Mouse (Mus musculus) heart, postnatal 25 days (tissue): ENCODE results near the gene Myom1. TPM values are rescaled to one million over a fixed set of nuclear protein-coding genes. Genes with fewer than 3 reads are reported as not detected.

ENCODE experiments used
- DNase-seq: peaks from one replicate; pipeline ENCODE4 v3.0.0; 2022; ENCODE audit warnings: low spot score
- intact Hi-C: fragments of 180-260 bp; cut with DNase I; formaldehyde crosslinking; loops from one replicate; pipeline ENCODE4 v1.15.1; 2025
- total RNA-seq, 2 experiments: library from RNA; stranded (reverse); gene quantifications; 2 replicates each; pipeline ENCODE4 v1.2.3; 2021

Myom1 gene
- total RNA-seq, 2 experiments from 2014 or later, result 1,192 to 1,218 TPM

DNA sequence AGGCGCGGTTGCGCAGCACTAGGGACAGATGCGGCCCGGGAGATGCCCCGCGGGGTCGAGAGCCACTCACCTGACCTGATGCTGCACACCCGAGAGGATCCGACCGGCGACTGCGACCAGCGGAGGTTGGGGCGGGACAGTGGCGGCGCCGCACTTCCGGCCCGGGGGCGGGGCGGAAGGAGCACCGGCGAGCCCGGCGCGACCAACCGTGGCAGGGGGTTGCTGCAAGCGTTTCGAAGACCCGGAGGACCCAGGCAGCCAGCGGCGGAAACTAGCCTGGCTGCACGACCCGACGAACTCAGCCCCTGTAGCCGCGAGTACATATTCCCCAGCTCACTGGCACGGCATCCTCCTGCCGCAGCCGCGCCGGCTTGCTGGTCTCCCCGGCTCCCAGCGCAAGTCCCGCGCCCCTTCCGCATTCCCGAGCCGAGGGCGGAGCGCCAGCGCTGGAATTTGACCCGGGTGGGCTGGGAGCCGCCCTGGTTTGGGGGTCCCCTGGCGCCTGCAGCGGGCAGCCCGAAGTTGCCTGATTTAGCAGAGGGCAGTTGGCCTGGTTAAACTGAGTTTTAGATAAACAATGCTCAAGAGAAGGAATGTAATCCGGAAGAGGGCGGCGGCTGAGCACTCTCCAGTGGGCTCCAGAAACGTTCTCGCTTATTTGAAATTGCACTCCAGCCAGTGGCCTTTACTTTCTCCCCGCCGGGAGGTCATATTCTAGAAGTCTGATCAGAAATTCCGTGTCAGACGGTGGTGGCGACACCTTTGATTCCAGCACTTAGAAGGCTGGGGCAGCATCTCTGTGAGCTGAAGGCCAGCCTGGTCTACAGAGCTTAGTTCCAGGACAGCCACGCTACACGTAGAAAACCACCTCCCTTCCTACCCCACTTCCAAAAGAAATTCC, 11.8 kb upstream of the Myom1 start:
- DNase-seq, result peak; percentile 77
- intact Hi-C loops, result no loop called here

DNA sequence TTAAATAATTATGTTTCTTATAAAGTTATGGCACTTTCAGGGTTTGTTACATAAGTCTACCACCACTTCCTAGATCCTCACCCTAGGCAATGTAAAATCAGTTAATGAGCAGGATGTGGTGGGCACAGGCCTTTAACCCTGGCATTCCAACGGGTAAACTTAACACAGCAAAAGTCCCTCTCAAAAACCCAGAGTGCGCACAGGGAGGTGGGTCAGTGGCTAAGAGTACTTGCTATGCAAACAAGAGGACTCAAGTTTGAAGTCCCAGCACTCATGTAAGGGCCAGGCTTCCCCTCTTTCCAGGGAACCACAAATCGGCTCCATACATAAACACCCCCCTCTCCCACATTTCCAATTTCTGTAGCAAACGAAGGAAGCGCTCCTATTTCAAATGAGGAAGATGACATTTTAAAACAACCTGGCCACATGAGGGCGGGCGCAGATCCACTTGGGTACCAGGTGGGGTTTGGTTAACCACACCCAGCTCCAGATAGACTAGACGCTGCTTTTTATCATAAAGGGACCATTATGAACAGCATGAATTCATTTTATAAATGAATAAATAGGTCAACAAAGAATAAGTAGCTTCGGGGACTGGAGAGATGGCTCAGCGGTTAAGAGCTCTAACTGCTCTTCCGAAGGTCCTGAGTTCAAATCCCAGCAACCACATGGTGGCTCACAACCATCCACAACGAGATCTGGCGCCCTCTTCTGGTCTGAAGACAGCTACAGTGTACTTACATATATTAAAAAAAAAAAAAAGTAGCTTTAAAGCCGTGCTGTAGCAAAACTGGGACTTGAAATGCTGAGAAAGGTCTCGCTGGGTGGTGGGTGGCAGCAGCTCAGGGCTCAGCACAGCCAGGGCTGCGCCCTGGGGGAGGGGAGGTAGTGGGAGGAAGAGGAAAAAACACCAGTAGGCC, 10.5 kb upstream of the Myom1 start:
- DNase-seq, result no peak
- intact Hi-C loops, result no loop called here

DNA sequence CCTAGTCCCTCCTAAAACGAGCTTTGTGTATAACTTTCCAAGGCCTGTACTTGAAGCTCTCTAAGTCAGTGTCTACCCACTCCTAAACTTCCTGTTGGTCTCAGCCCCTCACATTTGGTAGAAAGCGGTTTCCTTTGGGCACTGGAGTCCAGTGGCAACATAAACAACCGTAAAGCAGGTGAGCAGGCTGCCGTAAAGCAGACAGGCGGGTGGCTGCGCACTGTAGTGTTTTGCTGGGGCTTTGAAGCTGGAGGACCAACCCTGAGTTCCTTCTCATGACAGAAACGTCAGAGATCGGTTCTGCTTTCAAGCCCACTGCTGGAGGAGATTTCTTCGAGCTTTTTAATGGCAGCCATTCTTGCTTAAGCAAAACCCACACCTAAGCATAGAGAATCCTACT, 9.8 kb upstream of the Myom1 start:
- intact Hi-C loops, result loop anchor here (1.0 kb wide), 1 partner anchor 9 kb away; no protein-coding TSS in a partner anchor
- DNase-seq, result no peak

DNA sequence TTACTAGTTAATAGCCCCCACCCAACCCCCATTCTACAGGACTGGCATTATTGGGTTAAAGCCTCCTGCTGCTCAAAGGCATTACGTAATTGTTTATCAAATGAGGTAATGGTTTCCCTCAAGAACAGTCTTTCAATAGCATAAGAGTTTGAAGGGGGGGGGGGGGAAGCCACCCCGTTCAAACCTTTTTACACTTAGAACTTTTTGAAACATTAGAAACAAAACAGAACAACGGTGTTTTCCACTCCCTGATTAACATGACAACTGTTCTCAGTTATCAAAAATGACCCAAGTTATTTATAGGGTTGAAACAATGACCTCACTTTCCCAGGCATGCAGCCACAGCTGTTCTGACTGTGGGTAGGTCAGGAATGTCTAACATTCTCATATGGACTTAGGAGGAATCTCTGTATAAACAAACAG, 9.0 kb upstream of the Myom1 start:
- no peak for DNase-seq
- intact Hi-C loops, result loop anchor here (1.0 kb wide), 1 partner anchor 8 kb away; no protein-coding TSS in a partner anchor

DNA sequence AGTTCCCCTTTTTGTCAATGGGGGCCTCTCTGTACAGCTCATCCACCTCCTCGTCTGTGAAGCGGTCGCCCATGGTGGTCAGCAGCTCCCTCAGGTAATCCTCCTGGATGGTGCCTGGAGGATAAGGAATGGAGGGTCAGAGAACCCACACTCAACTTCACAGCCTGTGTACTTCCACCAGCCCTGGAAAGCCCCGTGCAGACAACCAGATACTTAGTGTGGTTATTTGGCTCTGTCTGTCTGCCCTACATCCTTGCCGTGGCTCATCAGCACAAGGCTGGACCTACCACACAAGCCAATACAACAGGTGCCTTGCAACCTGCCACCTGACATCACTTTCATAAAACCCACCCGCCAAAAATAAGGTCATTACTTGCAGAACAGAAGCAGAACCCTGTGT, 7.8 kb upstream of the Myom1 start:
- intact Hi-C loops, result no loop called here
- DNase-seq, result no peak

DNA sequence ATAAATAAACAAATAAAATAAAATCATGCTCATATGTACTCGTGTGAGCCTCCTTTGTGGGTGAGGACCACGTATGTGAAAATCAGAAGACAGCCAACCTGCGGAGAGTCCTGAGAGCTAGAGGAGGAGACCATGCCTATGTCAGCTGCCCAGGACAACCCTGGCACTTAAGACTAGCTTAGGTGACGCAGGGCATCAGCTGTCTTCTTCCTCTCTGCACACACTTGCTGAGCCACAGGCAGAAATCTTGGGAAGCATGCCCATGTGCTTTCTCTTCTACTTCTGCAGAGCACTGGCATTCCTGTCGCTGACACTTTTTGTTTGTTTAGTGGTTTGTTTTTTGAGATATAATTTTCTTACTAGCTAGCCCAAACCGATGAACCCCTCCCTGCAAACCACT, 6.9 kb upstream of the Myom1 start:
- intact Hi-C loops, result no loop called here
- DNase-seq, result no peak

DNA sequence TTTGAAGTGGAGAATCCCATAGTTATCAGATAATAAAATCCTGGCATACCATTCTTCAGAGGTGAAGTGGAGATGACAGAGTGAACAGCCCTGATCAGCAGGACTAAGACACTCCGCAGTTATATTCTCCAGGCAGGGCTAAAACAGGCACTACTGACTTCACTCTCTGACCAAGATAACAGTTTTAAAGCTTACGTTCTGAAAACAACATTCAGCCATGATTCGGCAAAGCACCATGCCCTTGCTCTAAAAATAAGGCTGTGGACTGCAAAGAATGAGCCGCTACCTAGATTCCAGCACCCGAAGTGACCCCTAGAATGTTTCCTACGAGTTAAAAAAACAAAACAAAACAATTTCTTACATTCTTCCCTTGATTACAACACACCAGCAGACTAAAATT, 4.6 kb upstream of the Myom1 start:
- intact Hi-C loops, result no loop called here
- DNase-seq, result no peak

DNA sequence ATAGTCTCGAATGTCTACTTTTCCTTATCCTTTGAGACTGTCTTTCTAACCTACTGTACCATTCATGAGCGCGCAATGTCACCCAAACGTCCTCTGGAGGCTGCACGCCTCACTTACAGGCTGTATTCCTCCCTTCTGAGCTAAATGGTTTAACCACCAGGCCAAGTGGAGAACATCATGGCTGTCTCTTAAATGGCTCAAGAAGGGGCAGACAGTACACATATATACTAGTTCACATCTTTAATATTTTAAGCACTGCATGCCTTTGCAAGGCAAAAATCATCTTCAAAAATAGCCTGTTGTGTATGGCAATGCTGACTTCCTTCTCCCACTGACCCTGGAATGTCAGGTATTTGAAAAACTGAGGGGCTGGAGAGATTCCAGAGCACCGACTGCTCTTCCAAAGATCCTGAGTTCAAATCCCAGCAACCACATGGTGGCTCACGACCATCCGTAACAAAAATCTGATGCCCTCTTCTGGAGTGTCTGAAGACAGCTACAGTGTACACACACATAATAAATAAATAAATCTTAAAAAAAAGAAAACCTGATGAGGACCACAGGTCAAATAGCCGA, 3.9 kb upstream of the Myom1 start:
- DNase-seq, result no peak
- intact Hi-C loops, result no loop called here

DNA sequence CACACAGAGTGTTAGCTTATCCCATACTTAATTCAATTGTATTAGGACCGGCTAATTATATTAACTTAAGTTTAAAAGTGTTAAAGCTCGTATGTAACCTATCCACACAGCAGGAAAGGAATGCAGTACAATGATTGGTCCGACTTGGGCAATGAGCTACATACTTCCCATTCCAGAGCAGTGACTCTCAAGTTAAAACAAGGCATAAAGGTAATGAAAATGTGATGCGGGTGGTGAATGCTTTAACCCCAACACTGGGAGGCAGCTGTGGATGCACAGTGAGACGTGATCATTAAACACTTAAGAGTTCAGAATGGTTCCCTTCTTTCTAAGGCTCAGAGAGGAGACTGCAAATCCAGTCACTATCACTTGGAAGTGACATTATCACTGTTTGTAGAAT, 3.2 kb upstream of the Myom1 start:
- no peak for DNase-seq
- intact Hi-C loops, result no loop called here

DNA sequence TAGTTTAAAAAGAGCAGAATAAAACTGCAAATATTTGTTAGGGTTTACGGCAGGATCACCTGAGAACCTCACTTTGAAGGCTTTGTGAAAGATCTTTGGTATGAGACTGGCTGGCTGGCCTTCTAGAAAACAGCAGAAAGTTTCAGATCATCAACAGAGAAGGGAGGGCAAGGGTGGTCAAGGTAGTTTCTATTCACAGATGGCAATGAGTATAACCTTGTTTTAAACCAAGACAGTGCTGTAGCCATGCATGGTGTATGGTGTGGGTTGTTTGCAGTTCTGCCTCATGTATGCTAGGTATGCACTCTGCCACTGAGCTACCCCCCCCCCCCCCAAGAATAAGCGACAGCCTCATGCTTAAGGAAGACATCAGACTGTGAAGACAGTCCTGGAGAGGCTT, 2.2 kb upstream of the Myom1 start:
- DNase-seq, result no peak
- intact Hi-C loops, result loop anchor here (5.0 kb wide), 2 partner anchors 42 to 197 kb away; no protein-coding TSS in a partner anchor

DNA sequence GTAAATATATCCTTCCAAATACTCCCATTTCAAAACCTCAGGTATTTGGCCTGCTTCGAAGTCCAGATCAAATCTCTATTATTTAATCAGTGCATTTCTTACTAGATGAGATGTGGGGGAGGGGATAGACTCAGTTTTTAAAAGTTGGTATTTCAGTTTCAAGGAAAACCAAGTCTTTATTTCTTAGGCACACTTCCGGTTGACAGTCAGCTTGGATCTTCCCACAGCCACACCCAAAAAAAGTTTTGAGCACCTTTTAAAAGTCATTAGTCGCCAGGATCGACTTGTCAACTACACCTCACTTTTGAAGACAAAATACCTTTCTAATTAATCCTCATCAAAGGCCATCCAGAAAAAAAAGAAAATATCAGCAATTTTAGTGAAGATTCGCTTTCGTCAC, 1.4 kb upstream of the Myom1 start:
- DNase-seq, result no peak
- intact Hi-C loops, result loop anchor here (1.0 to 5.0 kb wide), 3 partner anchors 8 to 196 kb away; no protein-coding TSS in a partner anchor

DNA sequence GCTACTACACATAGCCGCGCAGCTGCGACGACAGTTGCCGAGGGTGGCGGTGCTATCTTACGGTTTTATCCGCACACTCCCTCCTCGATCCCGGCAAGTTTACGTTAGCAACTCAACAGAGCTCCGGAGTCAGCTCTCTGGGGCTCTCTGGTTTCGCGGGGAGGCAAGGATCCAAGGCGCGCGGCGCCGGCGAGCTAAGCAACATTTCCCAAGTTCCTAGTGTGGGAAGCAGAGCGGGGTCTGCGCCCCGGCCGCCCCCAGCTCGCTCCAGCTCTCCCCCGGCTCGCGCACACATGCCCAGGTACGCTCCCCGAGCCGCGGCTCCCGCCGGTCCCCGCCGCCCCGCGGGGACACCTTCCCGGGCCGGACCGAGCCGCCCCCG, 743 bp upstream of the Myom1 start:
- intact Hi-C loops, result loop anchor here (1.0 to 5.0 kb wide), 3 partner anchors 8 to 196 kb away; no protein-coding TSS in a partner anchor

DNA sequence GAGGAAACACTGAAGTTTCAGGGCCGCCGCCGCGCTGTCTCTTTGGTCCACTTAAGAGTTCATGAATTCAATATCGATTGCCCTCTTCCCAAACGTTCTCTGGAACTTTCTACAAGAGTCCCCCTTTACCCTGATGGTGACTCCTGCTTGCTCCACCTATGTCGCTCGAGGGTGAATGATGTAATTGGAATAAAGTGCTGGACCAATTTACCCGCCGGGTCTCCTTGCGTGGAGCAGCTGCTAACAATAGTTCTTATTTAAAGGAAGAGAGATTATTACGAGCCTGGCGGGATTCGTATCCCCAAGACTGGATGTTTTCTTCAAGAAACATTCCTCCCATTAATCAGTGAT, 286 bp downstream of the Myom1 start, which contains the start of gene Myl12a:
Gene Myl12a (minus strand): TSS at position 135 of the 351 bp plus-strand sequence.
- no peak for DNase-seq
- intact Hi-C loops, result loop anchor here (5.0 kb wide), 2 partner anchors 40 to 195 kb away; no protein-coding TSS in a partner anchor

More for the DNA sequence above, 743 bp upstream of the Myom1 start:
- peak; percentile 37 for DNase-seq

DNA sequence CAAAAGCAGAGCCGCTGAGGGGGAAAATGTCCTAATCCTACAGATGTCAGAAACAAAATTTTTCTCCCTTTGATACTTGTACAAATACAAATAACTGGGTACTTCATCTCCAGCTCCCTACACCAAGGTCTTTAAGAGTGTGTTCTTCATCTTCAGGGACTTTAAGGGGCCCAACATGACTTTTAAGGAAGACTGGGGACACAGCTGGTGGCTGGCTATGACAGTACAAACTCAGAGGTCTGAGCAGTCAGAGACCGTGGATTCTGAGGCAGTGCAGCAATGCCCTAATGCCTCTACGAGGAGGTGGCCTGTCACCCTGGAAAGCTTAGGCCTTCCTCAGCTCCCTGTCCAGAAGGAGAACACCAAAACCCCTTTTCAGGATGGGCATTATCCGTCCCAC, 679 bp downstream of the Myom1 start:
- no peak for DNase-seq
- intact Hi-C loops, result loop anchor here (5.0 kb wide), 2 partner anchors 39 to 194 kb away; no protein-coding TSS in a partner anchor

DNA sequence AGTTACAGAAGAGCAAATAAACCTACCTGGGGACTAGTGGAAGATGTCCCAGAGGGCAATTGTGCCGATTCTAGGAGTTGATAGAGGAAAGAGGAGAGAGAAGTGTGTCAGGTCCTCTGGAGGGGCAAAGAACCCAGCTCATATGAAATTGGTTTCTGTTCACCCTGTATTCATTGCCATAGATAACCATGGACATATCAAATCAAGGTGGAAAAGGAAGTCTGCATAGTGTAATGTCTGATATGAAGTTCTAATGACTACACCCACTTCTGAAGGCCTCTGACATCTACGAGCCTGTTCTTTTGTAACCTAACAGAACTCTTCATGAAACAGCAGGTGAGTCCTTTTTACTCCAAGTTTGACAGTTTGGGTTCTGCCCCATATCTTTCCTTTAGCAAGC, 1.3 kb downstream of the Myom1 start:
- no peak for DNase-seq
- intact Hi-C loops, result loop anchor here (5.0 kb wide), 2 partner anchors 39 to 194 kb away; no protein-coding TSS in a partner anchor

DNA sequence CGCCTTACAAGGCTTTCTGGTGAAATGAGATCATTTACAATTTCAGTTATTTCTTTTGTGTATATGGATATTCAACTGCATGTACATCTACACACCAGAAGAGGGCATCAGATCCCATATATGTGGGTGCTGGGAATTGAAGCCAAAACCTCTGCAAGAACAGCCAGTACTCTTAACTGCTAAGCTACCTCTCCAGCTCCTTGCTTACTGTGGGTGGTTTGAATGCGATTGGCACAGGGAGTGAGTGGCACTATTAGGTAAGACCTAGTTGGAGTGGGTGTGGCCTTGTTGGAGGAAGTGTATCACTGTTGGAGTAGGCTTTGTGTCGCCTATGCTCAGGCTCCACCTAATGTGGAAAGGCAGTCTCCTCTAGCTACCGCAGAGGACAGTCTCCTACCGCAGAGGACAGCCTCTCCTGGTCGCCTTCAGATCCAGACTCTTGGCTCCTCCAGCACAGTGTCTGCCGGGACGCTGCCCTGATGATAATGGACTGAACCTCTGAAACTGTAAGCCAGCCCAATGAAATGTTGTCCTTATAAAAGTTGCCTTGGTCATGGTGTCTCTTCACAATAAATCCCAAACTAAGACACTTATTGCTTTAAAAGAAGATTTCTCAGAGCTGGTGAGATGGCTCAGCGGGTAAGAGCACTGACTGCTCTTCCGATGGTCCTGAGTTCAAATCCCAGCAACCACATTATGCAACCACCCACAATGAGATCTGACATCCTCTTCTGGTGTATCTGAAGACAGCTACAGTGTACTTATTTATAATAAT, 1.9 kb downstream of the Myom1 start:
- intact Hi-C loops, result loop anchor here (5.0 kb wide), 2 partner anchors 38 to 193 kb away; no protein-coding TSS in a partner anchor
- no peak for DNase-seq

DNA sequence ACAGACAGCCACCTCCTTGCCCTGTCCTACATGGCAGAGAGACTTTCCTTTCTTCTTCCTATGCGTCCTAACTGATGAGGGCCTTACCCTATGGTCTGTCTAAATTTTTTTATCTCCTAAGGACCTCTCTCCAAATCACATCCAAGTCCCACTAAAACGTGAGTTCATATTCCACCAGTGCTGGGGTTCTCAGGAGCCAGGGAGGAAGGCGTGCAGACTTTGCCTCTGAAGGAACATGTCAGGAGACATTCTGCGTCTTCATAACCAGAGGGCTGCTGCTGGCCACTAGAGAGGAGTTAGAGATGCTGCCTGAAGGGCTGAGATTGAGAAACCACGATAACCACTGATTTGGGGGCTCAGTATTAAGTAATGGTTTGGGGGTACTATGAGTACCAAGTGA, 4.5 kb downstream of the Myom1 start:
- intact Hi-C loops, result no loop called here
- no peak for DNase-seq

DNA sequence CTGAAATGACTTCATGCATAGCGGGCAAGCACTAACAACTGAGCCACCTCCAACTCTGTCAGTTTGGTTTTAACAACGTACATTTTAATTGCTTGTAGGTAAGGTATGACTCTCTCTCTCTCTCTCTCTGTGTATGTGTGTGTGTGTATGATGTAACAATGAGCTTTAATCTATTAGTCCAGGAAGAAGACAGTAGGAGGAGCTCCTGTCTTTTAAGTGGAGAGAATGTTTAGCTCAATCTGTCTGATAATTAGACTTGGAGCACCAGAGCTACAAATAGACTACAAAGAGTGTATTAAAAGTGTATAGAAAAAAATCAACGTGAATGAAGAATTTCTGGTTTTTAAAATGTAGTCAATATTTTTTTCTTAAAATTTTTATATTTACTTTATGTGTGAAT, 6.2 kb downstream of the Myom1 start:
- intact Hi-C loops, result no loop called here
- DNase-seq, result no peak

DNA sequence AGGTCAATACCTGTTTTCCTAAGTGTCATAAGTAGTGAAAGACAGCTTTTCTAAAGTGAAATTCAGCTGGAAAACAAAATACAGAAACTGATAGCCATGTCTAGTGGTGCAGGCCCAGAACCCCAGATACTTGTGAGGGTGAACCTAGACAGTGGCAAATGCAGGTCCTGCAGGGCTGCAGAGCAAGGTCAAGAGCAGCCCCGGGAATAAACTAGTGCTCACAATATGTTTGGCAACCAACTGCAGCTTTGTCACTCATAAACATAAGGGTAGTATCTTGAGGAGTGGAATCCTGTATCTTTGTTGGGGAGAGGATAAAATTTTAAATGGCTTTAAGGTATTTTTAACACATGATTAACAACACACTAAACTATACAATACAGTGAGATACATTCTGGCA, 7.3 kb downstream of the Myom1 start:
- intact Hi-C loops, result no loop called here
- DNase-seq, result no peak
